Mouse (Mus musculus) olfactory bulb, adult 2 months (tissue): ENCODE measurements at regions not wholly inside any gene's neighbourhood (a gene's known extent, or its start where the extent isn't known, plus 50 kb on each side); places are given as distances from the start of the nearest gene placed in this dataset.

Source experiments
- CTCF ChIP-seq: fragments of 200-500 bp; IDR thresholded peaks from 2 replicates; pipeline ENCODE4 v1.5.1; 2012; ENCODE audit warnings: low read depth, mild to moderate bottlenecking, low read length, moderate library complexity; ENCODE audit not compliant: insufficient read depth
- POLR2A ChIP-seq: fragments of 200-500 bp; IDR thresholded peaks from 2 replicates; pipeline ENCODE4 v1.6.1; 2012; ENCODE audit warnings: mild to moderate bottlenecking, low read depth, low read length, moderate library complexity; ENCODE audit not compliant: insufficient read depth

GRCm38 (mm10) chr13:44398613-44399369 is 330.5 kb upstream of the Jarid2 start:
- TF ChIP-seq CTCF (no peak), POLR2A (no peak)
